Mouse (Mus musculus) MEL (cell line): ENCODE data around the gene Ptpn14.

Experiments used
- CHD1 ChIP-seq: IDR thresholded peaks from 2 replicates; pipeline ENCODE4 v1.6.1; 2012; ENCODE audit warnings: low read depth, mild to moderate bottlenecking, inconsistent platforms, low read length, improper control_type of control experiment
- CTCF ChIP-seq, 3 experiments: IDR thresholded peaks in 2 of 3; conservative IDR thresholded peaks in 1 of 3; 2 replicates each; pipeline ENCODE4 v1.5.1; 2011 to 2012; ENCODE audit warnings: low read length in 3 of 3, low read depth in 2 of 3, mild to moderate bottlenecking in 2 of 3, improper control_type of control experiment in 1 of 3, inconsistent platforms in 1 of 3, mixed read lengths in 1 of 3, moderate library complexity in 1 of 3; ENCODE audit not compliant: control insufficient read depth in 1 of 3, insufficient read depth in 1 of 3, poor library complexity in 1 of 3, severe bottlenecking in 1 of 3
- POLR2A ChIP-seq, 2 experiments: IDR thresholded peaks; 2 replicates each; pipeline ENCODE4 v1.6.1; 2011 to 2012; ENCODE audit warnings: low read length in 2 of 2, mild to moderate bottlenecking in 2 of 2, control low read depth in 1 of 2, improper control_type of control experiment in 1 of 2, low read depth in 1 of 2, moderate library complexity in 1 of 2; ENCODE audit not compliant: control insufficient read depth in 1 of 2, insufficient read depth in 1 of 2, poor library complexity in 1 of 2

GRCm38 (mm10) chr1:189728784-189729115 is 682 bp downstream of the Ptpn14 start:
- TF ChIP-seq POLR2A (IDR thresholded peaks at IDR 0.05; ENCODE audit: control insufficient read depth in 1 of 2, insufficient read depth in 1 of 2, low read depth in 1 of 2, low read length in 2 of 2, poor library complexity in 1 of 2): no peak
- no peak for TF ChIP-seq CTCF (IDR thresholded peaks at IDR 0.05 in 2 of 3, conservative IDR thresholded peaks at IDR 0.05 in 1 of 3; ENCODE audit: control insufficient read depth in 1 of 3, insufficient read depth in 1 of 3, low read depth in 2 of 3, low read length in 3 of 3, poor library complexity in 1 of 3, severe bottlenecking in 1 of 3)
- no peak for TF ChIP-seq CHD1
